Mouse (Mus musculus): ENCODE measurements around the gene Map3k6. TPM values are rescaled to one million over a fixed set of nuclear protein-coding genes. Genes with fewer than 3 reads are reported as not detected.

Gene Map3k6
- total RNA-seq, 2 experiments from 2014 or later: 3.9 to 5.9 TPM

DNA sequence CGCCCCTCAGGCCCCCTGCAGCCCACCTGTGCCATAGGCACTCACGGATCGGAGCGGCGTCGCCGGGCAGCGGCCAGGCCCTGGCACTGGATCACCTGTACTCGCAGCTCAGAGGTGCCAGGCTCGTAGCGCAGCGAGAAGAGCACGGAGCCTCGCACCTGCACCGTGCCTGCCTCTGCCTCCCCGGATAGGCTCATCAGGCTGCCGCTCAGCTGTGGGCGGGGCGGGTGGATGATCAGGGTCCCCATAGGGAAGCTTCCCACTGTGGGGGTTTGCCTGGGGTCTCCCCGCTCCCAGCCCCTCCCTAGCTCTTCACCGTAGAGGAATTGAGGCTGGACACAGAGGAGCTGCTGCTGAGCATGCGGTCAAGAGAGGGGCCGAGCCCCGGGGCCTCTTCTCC is 16.2 kb downstream of the Map3k6 start:
- DNase-seq: no peak

DNA sequence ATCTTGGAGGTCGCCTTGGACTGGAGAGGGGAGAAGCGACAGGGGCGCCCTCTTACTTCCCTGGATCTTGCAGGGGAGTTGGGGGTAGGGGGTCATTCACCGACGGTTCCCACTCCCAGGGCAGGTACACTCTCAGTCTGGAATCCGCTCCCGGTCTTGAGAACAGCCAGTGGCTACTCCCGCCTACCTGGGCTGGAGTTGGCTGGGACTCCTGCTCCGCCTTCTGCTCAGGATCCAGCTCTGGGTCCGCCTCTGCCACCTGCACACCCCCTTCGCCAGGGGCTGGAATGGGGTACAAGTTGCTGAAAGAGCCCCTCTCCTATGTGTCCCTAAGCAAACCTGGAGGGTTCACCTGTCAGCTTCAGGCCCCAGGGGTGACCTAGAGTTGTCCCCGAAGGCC is 16.6 kb downstream of the Map3k6 start:
- DNase-seq: no peak

DNA sequence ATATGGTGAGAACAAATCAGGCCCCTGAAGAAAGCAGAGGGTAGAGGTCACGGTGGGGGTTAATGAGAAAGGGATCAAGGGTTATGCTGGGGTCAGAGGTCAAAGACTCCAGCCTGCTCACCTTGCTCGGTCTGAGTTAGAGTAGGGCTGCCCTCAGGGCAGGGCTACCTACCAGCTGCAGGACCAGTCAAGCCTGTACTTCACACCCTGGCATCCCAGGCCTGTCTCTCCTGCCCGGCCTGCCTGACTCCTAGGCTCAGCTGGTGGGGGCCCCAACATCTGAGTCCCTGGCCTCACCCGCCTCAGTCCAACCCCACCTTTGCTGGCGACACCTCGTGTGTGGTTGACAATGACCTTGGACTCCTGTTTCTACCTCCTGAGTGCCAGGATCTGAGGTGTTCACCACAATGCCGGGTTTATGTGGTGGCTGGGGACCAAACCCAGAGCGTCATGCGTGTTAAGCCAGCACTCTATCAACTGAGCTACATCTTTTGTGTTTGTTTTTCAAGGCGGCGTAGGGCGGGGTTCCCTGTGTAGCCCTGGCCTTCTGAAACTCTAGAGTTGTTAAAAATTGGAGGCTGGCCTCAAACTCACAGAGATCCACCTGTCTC is 17.3 kb downstream of the Map3k6 start:
- DNase-seq: no peak

DNA sequence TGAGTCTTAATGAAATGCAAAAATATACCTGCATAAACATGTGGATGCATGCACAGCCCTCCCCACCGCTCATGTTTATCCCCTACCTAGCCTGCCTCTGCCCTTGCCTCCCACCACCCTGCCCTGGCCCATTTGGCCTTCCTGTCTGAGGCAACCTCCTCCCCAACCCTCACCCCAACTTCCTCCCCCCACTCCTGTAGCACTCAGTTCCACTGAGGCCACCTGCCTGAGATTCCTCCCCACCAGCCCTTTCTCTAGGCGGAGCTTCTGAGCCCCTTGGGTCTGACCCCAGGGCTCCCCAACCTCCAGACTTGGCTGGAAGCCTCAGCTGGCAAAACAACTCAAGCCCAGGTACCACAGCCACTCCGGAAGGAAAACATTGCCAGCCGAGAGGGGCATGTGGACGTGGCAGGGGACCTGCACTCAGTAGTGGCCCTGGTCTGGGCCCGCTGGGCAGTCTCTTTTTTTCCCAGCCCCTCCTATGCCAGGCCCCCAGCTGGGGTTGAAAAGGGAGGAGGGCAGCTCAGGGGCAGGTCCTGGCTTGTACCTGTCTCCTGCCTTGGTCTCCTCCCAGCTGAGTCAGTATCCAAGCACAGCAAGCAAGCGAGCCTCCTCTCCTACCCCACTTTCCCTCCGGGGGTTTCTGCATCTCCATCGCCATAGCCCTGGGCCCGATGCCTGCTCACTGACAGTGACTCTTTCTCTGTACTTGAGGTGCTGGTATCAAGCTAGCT is 21.2 kb downstream of the Map3k6 start:
- no peak for DNase-seq

DNA sequence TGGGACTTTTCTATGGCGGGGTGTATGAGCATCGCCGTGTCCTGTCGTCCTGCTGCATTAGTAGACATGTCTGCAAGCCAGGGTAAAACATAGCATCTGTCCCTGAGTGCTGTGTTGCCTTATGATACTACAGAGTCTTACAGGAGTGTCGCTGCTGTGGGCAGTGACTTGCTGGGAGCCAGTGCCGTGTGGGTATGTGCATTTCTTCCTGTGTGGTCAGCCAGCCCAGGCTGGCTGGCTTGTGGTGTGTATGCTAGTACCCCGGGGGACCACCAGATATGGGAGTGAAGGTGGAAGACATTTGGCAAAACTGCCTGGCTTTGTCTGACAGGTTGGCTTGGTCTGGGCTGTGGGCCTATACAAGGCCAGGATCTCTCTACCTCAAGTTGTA is 21.8 kb downstream of the Map3k6 start:
- DNase-seq: no peak

DNA sequence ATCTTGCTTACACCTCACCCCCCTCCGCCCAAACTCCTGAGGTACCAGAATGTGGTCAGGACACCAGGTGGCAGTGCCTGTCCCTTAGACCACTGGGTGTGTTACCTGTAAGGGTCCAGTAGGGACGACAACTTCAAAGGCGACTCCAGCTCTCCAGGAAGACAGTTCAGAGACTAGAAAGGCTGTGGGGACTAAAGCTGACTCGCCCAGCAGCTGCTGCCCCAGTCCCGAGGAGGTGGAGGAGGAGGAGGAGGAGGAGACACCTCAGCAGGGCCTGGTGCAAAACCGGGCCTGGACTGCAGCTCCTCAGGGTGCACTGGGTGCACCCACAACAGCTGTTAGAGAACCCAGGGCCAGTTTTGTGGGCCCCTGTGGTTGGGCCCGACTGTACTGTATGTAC is 22.3 kb downstream of the Map3k6 start, which contains the start of gene Sytl1:
Gene Sytl1 (minus strand): TSS at position 232 of the 400 bp plus-strand sequence.
- DNase-seq: no peak

DNA sequence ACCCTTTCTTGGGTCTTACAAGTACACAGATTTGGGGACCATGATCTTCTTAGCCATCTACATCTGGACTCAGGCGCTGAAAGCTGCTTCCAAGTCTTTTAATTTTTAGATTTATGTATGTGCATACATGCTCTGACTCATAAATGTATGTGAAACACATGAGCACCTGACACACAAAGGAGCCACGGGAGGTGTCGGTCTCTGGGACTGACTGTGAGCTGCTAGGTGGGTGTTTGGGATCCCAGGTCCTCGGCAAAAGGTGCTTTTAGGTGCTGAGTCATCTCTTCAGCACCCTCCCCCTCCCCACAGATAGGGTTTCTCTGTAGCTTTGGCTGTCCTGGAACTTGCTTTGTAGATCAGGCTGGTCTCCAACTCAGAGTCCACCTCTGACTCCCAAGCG is 23.1 kb downstream of the Map3k6 start:
- no peak for DNase-seq

DNA sequence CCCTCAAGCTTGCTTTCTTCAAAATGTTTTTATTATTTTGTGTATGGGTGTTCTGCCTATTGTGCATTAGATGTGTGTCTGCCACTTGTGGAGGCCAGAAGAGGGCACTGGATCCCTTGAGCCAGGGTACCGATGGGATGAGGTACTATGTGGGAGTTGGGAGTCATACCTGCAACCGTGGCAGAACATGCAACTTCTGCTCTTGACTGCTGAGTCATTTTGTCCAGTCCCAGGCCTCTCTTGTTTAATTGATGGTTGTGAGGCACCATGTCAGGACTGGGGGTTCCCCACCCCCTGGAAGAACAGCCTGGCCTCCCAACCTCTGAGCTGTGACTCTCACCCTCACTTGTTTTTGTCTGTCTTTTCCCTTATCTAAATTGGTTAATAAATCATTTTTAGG is 23.9 kb downstream of the Map3k6 start:
- no peak for DNase-seq

DNA sequence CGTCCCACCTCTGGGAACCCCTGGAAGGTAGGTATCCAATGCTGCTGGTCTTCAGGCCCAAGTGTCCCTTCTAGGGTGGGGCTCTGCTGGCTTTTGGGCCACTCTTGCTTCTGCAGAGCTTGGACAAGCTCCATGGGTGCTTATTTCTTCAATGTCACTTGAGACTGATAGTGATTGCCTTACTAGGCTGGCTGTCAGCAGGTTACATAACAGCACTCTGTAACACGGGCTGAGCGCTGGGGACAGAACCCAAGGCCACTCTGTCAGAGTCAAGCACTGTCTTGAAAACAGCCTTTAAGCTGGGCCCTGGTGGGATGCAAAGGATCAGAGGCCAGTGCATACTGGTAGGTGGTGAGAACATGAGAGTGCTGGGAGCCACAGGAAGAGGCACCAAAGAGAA is 24.7 kb downstream of the Map3k6 start:
- DNase-seq: no peak

DNA sequence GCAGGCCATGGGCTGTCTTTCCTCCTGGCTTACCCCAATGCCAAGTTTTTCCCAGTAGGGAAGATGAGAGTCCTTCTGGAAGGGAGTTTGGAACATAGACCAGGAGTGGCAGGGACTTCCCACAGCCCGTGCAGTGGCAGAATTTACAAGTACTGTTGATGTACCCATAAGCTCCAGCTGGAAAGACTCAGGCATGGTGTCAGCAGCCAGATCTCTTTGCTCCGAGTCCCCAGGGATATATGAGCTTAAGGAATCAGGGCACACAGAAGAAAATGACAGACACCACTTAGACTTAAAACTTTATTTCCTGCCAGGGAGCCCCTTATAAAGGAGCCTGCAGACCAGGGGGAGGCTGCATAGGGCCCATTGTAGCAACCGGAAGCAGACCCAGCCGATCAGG is 25.1 kb downstream of the Map3k6 start:
- DNase-seq: no peak

DNA sequence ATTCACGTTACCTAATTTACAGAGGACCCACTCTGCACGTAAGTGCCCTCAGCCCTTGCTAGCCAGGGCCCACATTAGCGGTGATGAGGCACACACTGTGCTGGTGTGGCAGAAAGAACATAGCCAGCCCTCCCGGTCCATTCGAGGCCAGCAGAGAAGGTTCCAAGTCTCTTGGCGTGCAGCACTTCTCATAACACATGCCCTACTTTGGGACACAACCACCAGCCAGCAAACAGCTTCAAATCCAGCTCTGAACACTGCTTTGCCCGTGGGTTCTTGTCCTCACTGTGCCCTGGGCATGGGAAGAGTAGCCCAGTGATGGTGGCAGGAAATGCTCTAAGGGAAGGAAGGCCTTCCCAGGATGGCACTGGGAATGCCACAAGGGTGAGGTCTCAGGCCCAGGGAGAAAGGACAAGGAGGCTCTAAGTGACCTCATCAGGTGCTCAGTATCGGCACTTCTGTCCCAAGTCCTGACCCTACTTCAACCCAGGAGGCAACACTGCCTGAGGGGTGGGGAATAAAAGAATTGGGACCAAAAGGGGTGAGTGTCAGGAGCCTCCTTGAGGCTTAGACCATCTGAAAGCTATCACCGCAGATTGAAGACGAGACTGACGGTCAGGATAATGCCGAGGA is 25.7 kb downstream of the Map3k6 start:
- DNase-seq: no peak

DNA sequence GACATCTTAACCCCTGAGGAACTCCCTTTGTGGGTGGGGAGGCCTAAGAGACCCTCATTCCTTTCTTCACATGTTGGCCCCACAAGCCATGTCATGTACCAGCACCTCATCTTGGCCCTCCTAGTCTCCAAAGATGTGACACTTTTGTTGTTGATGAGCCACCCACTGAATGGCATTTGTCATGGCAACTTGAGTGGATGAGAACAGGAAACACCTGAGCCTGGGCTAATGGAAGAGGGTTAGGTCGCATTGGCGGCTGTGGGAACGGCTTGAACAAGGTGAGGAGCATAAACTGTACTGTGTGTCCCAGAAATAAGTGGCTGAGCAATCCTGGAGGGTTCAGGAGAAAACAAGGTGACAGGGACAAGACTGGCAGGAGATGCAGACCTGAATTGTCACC is 28.3 kb downstream of the Map3k6 start:
- DNase-seq: no peak

DNA sequence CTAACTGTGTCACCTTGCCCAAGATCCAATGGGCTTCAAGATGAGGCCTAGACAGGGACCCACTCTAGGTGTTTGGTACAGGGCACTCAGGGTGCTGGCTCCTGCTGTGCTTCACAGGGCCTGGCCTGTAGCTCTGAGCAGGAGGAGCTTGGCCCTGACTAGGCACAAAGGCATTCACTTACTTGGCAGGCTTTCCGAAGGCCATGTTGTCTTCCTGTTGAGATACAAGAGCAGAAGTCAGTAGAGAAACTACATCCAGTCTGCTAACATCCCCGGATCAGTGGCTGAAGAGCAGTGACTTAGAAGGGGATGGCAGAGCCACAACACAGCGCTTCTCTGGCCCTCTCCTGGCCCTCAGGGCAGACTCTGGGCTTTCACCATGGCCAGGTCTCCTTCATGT is 29.0 kb downstream of the Map3k6 start:
- DNase-seq: no peak

DNA sequence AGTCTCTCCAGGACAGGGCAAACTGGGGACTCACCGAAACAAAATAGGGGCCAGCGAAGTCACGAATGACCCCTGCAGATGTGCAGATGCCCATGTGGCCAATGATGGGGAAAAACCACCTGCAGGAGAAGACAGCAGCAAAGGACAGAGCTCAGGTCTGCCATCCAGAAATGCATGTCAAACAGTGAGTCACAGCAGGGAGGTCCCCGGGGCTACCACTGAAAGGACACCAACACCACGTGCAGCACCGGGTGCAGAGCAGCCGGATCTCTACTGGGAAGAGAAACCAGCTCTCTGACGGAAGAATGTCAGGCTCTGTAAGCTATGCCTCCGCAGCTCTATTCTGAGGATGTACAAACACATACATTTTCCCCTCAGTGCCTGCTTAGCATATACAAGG is 30.3 kb downstream of the Map3k6 start:
- DNase-seq: no peak

DNA sequence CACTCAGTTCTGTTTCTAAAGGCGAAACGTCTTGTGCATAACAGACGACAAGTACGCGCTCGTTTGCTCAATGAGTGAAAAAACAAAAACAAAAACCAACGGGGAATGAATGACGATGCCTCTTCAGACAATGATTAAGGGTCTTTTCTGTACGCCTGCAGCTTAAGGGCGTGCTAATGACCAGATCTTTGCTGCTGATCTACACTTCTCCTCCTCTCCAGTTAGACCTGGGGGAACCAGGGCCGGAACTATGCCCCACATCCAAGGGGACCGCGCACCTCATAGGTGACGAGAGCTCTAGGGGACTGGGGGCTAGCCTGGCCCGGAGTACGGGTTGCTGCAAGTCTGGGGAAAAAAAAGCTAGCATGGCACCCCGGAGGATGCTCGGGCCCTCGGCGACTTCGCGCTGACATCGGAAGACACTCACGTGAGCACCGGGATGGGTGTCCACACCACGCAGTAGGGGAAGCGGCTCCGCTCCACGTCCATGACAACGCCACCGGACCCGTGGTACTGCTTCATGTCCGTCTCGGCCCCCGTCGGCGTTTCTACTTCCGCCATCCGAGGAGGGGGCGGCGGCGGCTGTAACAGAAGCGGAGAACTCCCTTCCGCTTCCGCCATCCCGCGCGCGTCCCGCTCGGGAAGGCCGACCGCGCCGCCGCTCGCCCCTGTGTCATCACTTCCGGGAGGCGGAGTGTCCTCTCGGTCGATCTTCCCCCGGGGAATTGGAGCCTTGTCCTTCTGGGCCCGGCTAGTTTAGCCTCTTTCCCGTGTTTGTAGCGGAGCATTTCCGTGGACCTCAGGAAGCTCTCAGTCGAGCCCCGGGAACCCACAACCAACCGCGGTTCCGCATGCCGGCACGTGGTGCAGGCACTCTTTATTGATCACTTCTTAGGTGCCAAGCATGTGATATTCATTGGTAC is 36.7 kb downstream of the Map3k6 start, which contains the start of gene Tmem222:
Gene Tmem222 (minus strand): TSS at position 689 of the 923 bp plus-strand sequence.
- DNase-seq: peak; percentile 96 to 97

DNA sequence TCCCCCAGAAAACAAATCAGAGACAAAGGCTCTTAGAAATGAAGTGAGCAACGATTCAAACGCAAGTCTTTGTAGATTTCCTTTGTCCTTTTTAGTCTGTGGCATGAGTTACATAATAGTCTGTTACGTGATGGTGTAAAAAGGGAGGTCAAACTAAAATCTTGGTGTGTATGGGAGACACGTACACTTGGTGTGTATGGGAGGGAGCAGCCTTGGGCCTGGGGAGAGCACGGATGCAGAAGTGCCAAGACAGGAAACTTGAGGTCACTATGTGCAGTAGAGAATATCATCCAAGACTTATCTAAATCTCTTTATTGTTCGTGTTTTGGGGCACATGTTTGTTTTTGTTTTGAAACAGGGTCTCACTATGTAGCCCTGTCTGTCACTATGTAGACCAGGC is 37.4 kb downstream of the Map3k6 start:
- DNase-seq: no peak

DNA sequence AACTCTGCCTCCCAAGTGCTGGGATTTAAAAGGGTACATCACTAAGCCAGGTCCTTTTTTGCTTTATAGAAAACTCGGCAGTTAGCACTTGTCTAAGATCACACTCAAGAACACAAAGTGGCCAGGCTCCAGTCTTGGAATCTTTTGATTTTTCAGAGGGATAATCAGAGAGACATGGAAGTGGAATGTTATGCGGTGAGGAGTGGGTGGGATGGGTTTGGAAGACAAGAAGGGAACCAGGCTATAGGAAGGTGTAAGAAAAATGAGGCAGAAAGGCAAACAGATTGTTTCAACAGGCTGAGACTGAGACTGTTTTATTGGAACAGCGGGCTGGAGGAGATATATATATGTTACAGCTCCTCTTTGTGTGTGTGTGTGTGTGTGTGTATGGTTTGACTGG is 37.9 kb downstream of the Map3k6 start:
- DNase-seq: no peak

DNA sequence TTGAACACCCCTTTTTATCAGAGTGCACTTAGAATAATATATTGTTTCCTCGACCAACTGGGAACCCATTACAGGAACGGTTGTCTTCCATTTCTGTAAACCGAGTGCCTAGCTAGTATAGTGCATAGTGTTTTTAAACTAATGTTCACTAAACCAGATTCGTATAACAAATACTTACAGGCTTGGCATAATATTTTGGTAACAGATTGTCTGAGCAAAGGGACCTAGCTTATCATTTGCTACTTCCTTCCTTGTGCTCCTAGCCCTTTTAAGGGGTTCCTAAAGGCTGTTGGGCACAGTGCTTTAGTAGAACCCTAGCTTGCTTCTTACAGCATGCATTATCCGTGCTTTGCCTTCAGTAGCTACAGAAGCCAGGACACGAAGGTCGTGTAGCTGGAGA is 40.9 kb downstream of the Map3k6 start:
- no peak for DNase-seq

DNA sequence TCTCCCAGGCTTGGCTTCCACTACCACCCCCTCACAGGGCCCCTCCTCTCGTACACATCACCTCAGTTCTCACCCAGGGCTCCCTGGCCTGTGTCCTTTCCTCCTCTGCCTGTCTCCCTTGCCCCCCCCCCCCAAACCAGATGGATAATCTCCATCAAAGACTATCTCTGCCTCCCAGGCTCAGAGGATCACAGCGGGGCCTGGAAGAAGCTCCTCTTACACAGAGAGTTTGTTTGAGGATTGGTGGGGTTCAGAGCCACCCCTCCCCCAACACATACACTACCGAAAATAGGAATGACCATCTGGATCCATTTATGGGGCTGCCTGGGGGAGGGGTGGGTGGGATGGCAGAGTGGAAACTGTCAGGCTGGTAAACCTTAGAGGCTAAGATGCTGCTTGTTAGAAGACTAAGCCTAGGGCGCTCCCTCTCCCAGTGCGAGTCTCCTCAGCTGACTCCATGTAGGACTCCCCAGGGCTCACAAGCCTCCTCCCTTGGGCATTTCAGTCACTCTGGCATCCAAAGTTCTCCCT is 41.4 kb downstream of the Map3k6 start:
- DNase-seq: no peak

DNA sequence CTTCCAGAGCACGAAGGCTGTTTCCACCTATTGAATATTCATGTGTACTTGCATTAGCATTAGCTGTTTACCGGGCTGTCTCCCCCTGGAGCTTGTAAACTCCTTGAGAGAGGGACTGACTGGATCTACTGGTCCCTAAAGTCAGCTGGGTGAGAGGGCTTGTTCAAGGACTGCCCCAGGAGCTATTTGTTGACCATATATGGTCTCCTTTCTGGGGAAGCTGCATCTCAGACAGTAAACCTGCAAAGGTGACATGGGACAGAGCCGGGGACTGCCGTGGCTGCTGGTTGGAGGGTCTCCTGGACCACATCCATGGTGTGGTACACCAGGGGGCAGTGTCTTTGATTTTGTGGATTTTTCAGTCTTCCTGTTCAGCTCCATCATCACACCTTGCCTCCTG is 42.0 kb downstream of the Map3k6 start:
- DNase-seq: no peak

DNA sequence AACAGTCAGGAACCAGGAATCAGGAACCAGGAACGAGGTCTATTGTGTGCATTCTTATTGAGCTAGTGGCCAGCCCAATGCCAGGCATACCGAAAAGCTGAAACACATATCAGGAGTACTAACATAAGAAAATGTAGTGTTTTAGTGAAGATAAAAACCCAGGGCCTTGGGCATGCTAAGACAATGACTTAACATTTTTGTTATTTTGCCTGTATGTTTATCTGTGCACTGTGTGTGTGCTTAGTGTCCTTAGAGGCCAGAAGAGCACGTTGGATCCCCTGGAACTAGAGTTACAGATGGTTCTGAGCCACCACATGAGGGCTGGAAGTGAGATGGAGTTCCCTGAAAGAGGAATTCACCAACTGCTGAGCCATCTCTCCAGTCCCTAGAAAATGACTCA is 44.7 kb downstream of the Map3k6 start:
- DNase-seq: no peak

DNA sequence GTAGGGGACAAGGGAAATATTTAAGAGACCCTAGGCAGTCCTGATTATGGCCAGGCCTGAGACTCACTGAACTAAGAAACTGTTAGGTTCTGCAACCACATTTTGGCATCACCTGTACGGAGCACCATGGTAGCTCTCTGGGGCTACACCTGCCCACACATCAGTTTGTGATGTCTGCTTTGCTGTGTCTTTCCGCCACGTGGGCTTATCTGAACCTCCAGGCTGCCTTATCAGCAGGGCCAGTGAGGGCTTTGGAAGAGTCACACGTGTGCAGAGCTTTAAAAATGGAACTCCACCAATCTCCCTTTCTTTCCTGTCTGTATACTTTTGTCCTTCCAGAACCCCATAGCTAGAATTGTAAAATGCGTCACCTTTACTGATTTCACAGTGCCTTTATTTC is 45.3 kb downstream of the Map3k6 start:
- no peak for DNase-seq

Data from layer of hippocampus, postnatal 36 days (tissue).